Mouse (Mus musculus) liver, adult 2 months (tissue): ENCODE data around the gene Cenpm. TPM values are rescaled to one million over a fixed set of nuclear protein-coding genes. Genes with fewer than 3 reads are reported as not detected.

Source experiments
- DNase-seq: peaks from one replicate; pipeline ENCODE4 v3.0.0-alpha.2; 2011; ENCODE audit warnings: low read depth, low spot score; ENCODE audit errors: extremely low read depth
- H3K27ac ChIP-seq: fragments of 200-500 bp; replicated peaks from 2 replicates; pipeline ENCODE4 v1.5.1; 2012; ENCODE audit warnings: low read depth, mild to moderate bottlenecking, control low read depth, inconsistent platforms, low read length; ENCODE audit not compliant: insufficient read depth
- H3K27me3 ChIP-seq: fragments of 200-500 bp; 2 replicates; pipeline ENCODE4 v1.6.1; 2012; ENCODE audit warnings: mild to moderate bottlenecking, moderate library complexity, low read length, inconsistent platforms; ENCODE audit not compliant: control insufficient read depth, insufficient read depth
- H3K36me3 ChIP-seq: fragments of 200-500 bp; 2 replicates; pipeline ENCODE4 v1.6.1; 2012; ENCODE audit warnings: low read length, inconsistent platforms; ENCODE audit not compliant: control insufficient read depth, insufficient read depth
- H3K4me1 ChIP-seq: fragments of 200-500 bp; 2 replicates; pipeline ENCODE4 v1.6.1; 2011; ENCODE audit warnings: low read length; ENCODE audit not compliant: control insufficient read depth, insufficient read depth
- H3K4me3 ChIP-seq: fragments of 200-500 bp; 2 replicates; pipeline ENCODE4 v1.5.1; 2011; ENCODE audit warnings: low read depth, mild to moderate bottlenecking, control low read depth, low read length, moderate library complexity; ENCODE audit not compliant: insufficient read depth
- H3K79me2 ChIP-seq: fragments of 200-500 bp; 2 replicates; pipeline ENCODE4 v1.6.1; 2012; ENCODE audit warnings: inconsistent platforms, mild to moderate bottlenecking, low read length, moderate library complexity; ENCODE audit not compliant: control insufficient read depth, insufficient read depth
- H3K9ac ChIP-seq: fragments of 200-500 bp; 2 replicates; pipeline ENCODE4 v1.6.1; 2012; ENCODE audit warnings: low read depth, mild to moderate bottlenecking, control low read depth, inconsistent platforms, low read length
- CTCF ChIP-seq: fragments of 200-500 bp; IDR thresholded peaks from 2 replicates; pipeline ENCODE4 v1.5.1; 2011; ENCODE audit warnings: low read depth, low read length, control low read depth
- POLR2A ChIP-seq: fragments of 200-500 bp; IDR thresholded peaks from 2 replicates; pipeline ENCODE4 v1.6.1; 2011; ENCODE audit warnings: low read length, control low read depth; ENCODE audit not compliant: insufficient read depth; ENCODE audit errors: extremely low read depth
- WGBS: fragments of 180-500 bp; shearing (Covaris S2); methylation state at CpG from one replicate; pipeline ENCODE4 v1.1.7; 2018; 5-methylcytosine and 5-hydroxymethylcytosine counted together
- polyA plus RNA-seq: library from polyadenylated mRNA; depleted of rRNA; stranded (reverse); fragments of >200 nt; gene quantifications from 2 replicates; pipeline ENCODE4 v1.2.3, GENCODE M21; 2012
- total RNA-seq: library from RNA; depleted of rRNA; stranded (reverse); fragments of >200 nt; gene quantifications from 2 replicates; pipeline ENCODE4 v1.2.3, GENCODE M21; 2014

Gene Cenpm
- total and polyA plus RNA-seq, 2 experiments, result 3.0 to 11.5 TPM

DNA sequence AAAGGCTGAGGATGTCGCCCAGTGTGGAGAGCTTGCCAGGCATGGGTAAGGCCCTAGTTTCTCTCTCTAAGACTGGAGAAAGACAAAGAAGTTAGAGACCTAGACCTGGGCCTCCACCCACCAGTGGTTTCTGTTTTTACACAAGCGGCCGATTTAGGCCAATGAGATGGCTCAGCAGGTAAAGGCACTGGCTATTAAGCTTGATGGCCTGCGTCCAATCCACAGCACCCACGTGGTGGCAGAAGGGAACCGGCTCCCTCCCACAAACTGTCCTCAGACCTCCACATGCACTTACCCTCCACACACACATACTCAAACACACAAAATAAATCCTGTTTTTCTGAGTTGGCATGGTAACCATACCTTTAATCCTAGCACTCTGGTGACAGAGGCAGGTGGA is 42.5 kb downstream of the Cenpm start:
- H3K79me2 ChIP-seq, result no peaks in the 10 kb centered on the region
- no peak for TF ChIP-seq CTCF
- no peak for TF ChIP-seq POLR2A
- no peaks in the 10 kb centered on the region for H3K27me3 ChIP-seq
- DNase-seq, result no peak
- WGBS, result 92% methylated on average over 6 of the region's 6 CpGs
- no peak overlapping the region for H3K27ac ChIP-seq
- no peak overlapping the region for H3K9ac ChIP-seq
- no peak overlapping the region for H3K4me3 ChIP-seq
- peaks cover 16% of the 10 kb centered on the region for H3K36me3 ChIP-seq
- H3K4me1 ChIP-seq, result peaks cover 9% of the 10 kb centered on the region

GRCm38 (mm10) chr15:82199546-82199945 is 45.0 kb downstream of the Cenpm start:
- DNase-seq, result no peak
- Histone ChIP-seq H3K79me2 (no peaks in the 10 kb centered on the region), H3K27me3 (no peaks in the 10 kb centered on the region), H3K4me1 (no peaks in the 10 kb centered on the region), H3K9ac (no peak overlapping the region), H3K27ac (no peak overlapping the region), H3K36me3 (peaks cover 20% of the 10 kb centered on the region), H3K4me3 (no peak overlapping the region)
- 73% methylated on average over 12 of the region's 12 CpGs for WGBS
- no peak for TF ChIP-seq POLR2A
- no peak for TF ChIP-seq CTCF

DNA sequence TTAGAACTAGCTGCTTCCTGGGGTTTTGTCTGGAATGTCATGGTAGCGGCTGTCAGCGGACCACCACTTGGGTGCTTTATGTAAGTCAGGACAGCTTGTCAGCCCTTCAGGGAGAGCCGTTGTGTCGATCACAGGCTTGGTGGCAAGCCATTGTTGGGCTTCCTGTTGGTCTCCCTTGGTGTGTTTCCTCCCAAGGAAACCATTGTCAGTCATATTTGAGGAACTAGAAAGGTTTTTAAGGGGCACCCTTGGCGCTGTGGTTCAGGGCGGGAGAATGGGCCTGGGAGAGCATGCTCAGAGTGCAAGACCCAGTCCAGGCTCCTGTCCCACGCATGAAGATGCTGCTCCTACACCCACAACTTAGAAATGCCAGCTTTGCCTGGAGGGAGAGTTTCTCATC is 46.2 kb downstream of the Cenpm start:
- no peak for TF ChIP-seq CTCF
- TF ChIP-seq POLR2A, result no peak
- Histone ChIP-seq H3K36me3 (peaks cover 24% of the 10 kb centered on the region), H3K4me1 (no peaks in the 10 kb centered on the region), H3K9ac (no peak overlapping the region), H3K27ac (no peak overlapping the region), H3K4me3 (no peak overlapping the region), H3K79me2 (no peaks in the 10 kb centered on the region), H3K27me3 (no peaks in the 10 kb centered on the region)
- 89% methylated on average over 7 of the region's 7 CpGs for WGBS
- DNase-seq, result no peak

DNA sequence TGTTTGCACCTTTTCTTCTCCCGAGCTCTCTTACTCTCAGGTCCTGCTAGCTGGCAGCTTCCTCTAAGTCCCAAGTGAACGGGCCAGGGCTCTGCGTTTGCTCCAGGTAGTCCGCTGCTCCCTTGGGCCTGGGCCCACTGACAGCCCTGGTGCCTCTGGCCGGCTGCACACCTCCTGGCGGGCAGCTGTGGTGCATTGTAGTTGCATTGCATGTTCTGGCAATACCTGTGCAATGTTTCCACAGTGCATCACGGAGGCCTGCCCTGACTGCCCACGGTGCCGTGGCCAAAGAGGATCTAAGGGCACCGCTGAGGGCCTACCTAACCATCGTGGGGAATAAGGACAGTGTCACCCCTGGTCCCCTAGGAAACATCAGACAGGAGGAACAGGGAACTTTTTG is 46.6 kb downstream of the Cenpm start:
- no peaks in the 10 kb centered on the region for H3K4me1 ChIP-seq
- no peaks in the 10 kb centered on the region for H3K27me3 ChIP-seq
- H3K79me2 ChIP-seq, result no peaks in the 10 kb centered on the region
- H3K9ac ChIP-seq, result no peak overlapping the region
- no peak for DNase-seq
- H3K27ac ChIP-seq, result no peak overlapping the region
- 94% methylated on average over 11 of the region's 11 CpGs for WGBS
- H3K4me3 ChIP-seq, result no peak overlapping the region
- peaks cover 24% of the 10 kb centered on the region for H3K36me3 ChIP-seq
- TF ChIP-seq POLR2A (no peak), CTCF (no peak)

- whole genome bisulfite sequencing, result 94% methylated on average over 10 of the region's 10 CpGs
- Histone ChIP-seq H3K27me3 (no peaks in the 10 kb centered on the region), H3K4me1 (no peaks in the 10 kb centered on the region), H3K79me2 (no peaks in the 10 kb centered on the region), H3K27ac (no peak overlapping the region), H3K9ac (no peak overlapping the region), H3K4me3 (no peak overlapping the region), H3K36me3 (peaks cover 29% of the 10 kb centered on the region)
- TF ChIP-seq POLR2A, result no peak
- no peak for TF ChIP-seq CTCF
- DNase-seq, result no peak
Observed at GRCm38 (mm10) chr15:82197246-82197750, 47.2 kb downstream of the Cenpm start.

GRCm38 (mm10) chr15:82196300-82196699 is 48.2 kb downstream of the Cenpm start:
- Histone ChIP-seq H3K9ac (no peak overlapping the region), H3K27me3 (no peaks in the 10 kb centered on the region), H3K36me3 (peaks cover 29% of the 10 kb centered on the region), H3K79me2 (no peaks in the 10 kb centered on the region), H3K27ac (no peak overlapping the region), H3K4me1 (no peaks in the 10 kb centered on the region), H3K4me3 (no peak overlapping the region)
- DNase-seq, result no peak
- no peak for TF ChIP-seq CTCF
- no peak for TF ChIP-seq POLR2A
- WGBS, result 89% methylated on average over 12 of the region's 12 CpGs
